Mouse (Mus musculus) lung, adult 2 months (tissue): Measurements from ENCODE around the gene Gosr1. TPM values are rescaled to one million over a fixed set of nuclear protein-coding genes. Genes with fewer than 3 reads are reported as not detected.
A peak's percentile ranks its signal among the peaks of the same experiment; 100 is the strongest.

Experiments used
- DNase-seq: peaks from one replicate; pipeline ENCODE4 v3.0.0; 2022
- H3K4me1 ChIP-seq: fragments of 200-500 bp; 2 replicates; pipeline ENCODE4 v1.6.1; 2011; ENCODE audit warnings: low read length; ENCODE audit not compliant: control insufficient read depth, insufficient read depth
- H3K4me3 ChIP-seq: fragments of 200-500 bp; replicated peaks from 2 replicates; pipeline ENCODE3; 2011; ENCODE audit warnings: low read depth, mild to moderate bottlenecking, control low read depth, low read length; ENCODE audit errors: extremely low read depth
- CTCF ChIP-seq: fragments of 200-500 bp; IDR thresholded peaks from 2 replicates; pipeline ENCODE4 v1.5.1; 2011; ENCODE audit warnings: mild to moderate bottlenecking, low read length, control low read depth; ENCODE audit not compliant: insufficient read depth
- POLR2A ChIP-seq: fragments of 200-500 bp; IDR thresholded peaks from 2 replicates; pipeline ENCODE4 v1.6.1; 2011; ENCODE audit warnings: low read depth, mild to moderate bottlenecking, control low read depth, low read length, borderline replicate concordance; ENCODE audit errors: extremely low read depth
- WGBS: fragments of 180-500 bp; shearing (Covaris S2); methylation state at CpG from one replicate; pipeline ENCODE4 v1.1.7; 2018; 5-methylcytosine and 5-hydroxymethylcytosine counted together
- polyA plus RNA-seq: library from polyadenylated mRNA; depleted of rRNA; stranded (reverse); fragments of >200 nt; gene quantifications from 2 replicates; pipeline ENCODE4 v1.2.3, GENCODE M21; 2012

The Gosr1 gene
- polyA plus RNA-seq, 1 experiment = 21.2 TPM

DNA sequence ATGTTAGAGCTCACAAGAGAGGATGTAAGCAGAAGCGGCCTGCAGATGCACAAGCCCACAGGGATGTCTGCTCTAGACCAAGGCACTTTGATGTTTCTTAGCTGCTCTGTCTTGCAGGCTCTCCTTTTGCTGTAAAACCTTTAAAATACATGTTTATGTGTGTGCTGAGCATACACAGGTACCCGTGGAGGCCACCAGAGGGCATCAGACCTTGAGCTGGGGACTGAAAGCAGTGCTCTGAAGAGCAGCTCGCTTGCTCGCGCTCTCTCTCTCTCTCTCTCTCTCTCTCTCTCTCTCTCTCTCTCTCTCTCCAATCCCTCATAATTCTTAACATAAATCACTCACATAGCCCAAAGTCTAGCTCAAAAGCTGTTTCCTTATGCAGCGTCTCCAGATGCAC is 24.3 kb downstream of the Gosr1 start:
- TF ChIP-seq CTCF (peak; percentile 59), POLR2A (no peak)
- no peak overlapping the region for H3K4me3 ChIP-seq
- 76% methylated on average over 6 of the region's 6 CpGs for WGBS
- peak; percentile 19 for DNase-seq
- H3K4me1 ChIP-seq = peaks cover 14% of the 10 kb centered on the region

DNA sequence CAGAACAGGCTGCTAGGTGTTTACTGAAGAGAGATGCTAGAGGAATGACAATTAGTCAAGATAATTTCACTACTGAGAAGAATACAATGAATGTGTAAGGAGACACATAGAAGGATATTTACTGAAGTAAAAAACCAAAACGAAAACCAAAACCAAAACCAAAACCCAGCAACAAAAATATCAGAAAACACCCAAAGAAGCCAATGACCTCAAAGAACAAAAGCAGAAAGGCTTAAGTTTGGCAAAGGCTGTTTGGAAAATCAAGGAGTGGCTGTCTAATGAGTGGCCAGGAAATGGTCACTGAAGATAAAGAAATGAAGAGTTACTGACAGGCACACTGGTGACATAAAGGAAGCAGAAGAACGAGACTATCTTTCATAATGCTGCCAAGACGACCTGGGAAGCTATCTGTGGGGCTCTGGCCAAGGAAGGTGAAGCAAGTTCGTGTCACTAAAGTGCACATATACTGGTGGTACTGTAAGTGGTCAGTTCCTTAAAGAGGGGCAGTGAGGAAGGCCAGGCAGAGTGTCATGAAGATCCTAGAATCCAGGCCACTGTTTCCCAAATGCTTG is 27.5 kb downstream of the Gosr1 start:
- Histone ChIP-seq H3K4me1 (peaks cover 16% of the 10 kb centered on the region), H3K4me3 (no peak overlapping the region)
- DNase-seq = no peak
- TF ChIP-seq POLR2A = no peak
- no peak for TF ChIP-seq CTCF
- WGBS = 30% methylated on average over 4 of the region's 4 CpGs

DNA sequence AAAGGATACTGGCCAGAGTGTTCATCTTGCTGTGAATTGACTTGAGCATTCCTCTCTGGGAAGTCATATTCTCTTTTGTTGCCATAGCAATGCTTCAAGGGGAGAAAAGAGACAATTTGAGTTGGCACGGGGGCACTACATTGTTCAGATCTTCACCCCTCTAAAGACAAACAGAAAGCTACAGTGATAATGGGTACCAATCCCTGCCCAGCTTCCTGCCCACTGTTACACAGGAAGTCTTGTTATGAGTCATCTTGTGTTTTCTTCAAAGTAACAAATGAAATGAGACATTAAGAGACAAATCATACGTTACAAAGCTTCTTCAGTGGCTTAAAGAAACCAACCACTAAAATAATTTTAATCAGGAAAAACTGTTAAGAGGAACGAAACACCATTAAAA is 28.8 kb downstream of the Gosr1 start:
- WGBS = 39% methylated on average over 3 of the region's 3 CpGs
- no peak for TF ChIP-seq CTCF
- no peak for TF ChIP-seq POLR2A
- Histone ChIP-seq H3K4me1 (peaks cover 21% of the 10 kb centered on the region), H3K4me3 (no peak overlapping the region)
- DNase-seq = no peak

DNA sequence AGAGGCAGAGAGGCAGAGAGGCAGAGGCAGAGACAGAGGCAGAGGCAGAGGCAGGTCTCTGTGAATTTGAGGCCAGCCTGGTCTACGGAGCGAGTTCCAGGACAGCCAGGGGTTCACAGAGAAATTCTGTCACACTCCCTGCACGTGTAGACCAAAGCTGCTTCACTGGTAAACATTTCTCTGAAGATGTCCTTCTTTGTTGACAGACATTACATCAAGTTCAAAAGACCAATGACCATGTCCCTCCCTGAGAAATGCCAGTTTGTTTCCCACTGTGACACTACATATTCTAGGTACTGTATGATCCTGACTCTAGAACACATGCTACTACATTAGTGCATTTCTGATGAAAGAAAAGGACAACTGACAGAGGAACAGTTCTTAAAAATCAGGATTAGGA is 32.7 kb downstream of the Gosr1 start:
- Histone ChIP-seq H3K4me1 (peaks cover 16% of the 10 kb centered on the region), H3K4me3 (no peak overlapping the region)
- WGBS = 65% methylated on average over 3 of the region's 3 CpGs
- no peak for DNase-seq
- TF ChIP-seq POLR2A (no peak), CTCF (no peak)

DNA sequence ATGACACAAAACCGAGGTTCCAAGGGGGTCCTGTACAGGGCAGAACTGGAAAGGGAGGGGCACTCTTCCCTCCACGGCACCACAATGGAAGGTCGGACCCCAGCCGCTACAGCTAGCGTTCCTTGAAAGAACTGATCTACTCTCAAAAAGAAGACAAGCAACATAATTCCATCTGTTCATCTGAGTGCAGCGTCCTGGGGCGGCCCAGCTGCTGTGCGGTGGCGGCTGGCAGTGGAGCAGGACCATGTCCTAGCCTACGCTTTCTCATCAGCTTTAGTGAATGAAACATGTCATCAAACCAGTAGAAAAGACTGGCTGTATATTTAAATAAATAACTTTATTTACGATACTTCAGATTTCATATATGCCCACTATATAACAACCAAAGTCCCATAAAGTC is 35.3 kb downstream of the Gosr1 start:
- WGBS = 96% methylated on average over 11 of the region's 11 CpGs
- no peak for TF ChIP-seq POLR2A
- no peak for TF ChIP-seq CTCF
- no peak for DNase-seq
- no peak overlapping the region for H3K4me3 ChIP-seq
- H3K4me1 ChIP-seq = peaks cover 5% of the 10 kb centered on the region; the same call in 1 of the 2 replicates

DNA sequence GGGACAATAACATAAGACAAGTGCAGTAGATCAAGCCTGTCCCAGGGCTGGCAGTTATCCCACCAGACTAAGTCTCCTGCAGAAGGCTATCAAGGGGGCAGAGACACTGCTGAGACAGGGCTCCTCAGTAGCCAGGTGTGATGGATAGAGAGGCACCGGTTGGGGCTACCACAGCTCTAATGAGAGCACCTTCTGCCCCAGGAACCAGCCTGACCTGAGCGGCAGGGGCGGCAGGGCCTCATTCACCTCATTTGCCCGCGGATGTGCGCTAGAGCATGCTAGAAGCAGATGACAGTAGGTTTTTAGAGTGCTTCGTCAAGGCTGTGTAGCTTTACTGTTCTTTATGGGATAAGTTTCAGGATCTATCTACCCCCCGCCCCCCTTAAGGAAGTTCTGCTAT is 39.5 kb downstream of the Gosr1 start:
- 81% methylated on average over 8 of the region's 8 CpGs for WGBS

DNA sequence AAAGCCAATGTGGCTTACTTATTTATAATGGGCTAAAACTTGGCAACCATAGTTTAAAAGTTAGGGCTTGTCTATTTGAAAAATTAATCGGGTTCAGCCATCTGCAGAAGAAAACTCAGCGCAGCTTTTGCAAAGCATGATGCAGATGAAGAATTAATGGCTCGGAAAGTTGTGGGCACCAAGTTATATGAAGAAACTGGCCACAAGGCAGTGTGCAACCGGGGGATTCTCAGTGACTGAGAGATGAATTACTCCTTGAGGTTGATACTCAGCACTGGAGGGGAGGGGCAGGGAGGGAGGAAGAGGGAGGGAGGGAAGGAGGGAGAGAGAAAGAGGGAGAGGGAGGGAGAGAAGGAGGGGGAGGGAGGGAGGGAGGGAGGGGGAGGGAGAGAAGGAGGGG is 46.4 kb downstream of the Gosr1 start:
- Histone ChIP-seq H3K4me1 (no peaks in the 10 kb centered on the region), H3K4me3 (no peak overlapping the region)
- TF ChIP-seq CTCF (no peak), POLR2A (no peak)
- WGBS = 62% methylated on average over 4 of the region's 4 CpGs
- DNase-seq = no peak

More for the DNA sequence above, 39.5 kb downstream of the Gosr1 start:
- TF ChIP-seq CTCF (no peak), POLR2A (no peak)
- no peak overlapping the region for H3K4me3 ChIP-seq
- no peaks in the 10 kb centered on the region for H3K4me1 ChIP-seq
- DNase-seq = no peak

DNA sequence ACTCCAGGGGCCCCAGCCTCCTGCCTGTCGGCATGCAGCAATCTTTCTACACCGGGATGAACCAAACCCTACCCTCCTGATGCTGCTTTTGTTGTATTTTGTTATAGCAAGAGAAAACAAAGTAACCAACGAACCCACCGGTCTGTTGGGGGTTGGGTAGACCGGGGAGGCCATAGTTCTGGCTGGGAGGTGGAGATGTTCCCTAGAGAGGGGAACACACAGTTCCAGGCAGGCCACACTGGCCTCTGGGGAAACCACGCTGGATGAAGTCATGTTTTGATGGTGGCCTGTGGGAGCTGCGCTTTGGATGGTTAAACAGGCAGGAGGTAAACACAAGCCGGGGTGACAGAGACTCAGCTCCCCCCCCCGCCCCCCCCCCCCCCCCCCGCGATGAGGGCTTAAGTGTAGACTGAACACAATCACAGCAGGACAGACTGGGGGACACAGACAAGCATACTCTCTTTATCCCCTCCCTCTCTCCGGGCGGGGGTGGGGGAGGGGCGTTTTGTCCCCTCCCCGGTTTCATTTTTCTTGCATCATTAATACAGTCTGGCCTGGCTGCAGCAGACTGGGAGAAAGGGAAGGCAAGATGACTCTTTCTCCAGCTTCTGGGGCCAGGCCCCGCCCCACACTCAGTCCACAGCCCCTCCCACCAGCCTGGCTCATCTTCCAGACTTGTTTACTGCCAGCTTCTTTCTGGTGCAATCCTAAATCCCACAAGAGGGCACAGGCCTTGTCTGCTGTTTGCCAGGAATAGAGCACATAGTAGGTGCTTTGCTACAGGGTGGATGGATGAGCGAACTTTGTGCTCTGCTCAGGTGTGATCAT is 53.5 kb downstream of the Gosr1 start:
- H3K4me3 ChIP-seq = no peak overlapping the region

DNA sequence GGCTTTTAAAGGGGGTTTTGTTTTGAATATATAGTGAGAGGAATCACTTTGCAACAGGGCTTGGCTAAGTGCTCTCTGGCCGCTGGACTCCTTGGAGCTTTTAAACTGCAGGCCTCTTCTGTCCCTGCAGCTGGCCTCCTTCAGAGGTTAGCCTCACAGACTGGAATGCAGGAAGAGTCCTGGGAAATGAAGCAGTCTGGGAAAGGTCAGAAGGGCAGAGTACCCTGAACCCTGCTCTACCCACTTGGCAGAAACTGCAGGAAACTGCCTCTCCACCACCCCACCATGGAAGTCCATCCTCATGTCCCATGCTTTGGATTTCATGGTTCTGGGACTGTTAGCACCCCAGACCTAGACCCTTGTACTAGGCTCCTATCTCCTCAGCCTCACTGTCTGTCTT is 54.5 kb downstream of the Gosr1 start:
- no peak for DNase-seq
- Histone ChIP-seq H3K4me1 (no peaks in the 10 kb centered on the region), H3K4me3 (no peak overlapping the region)
- 61% methylated on average over 1 of the region's 1 CpGs for WGBS
- no peak for TF ChIP-seq POLR2A
- TF ChIP-seq CTCF = no peak

More for the DNA sequence above, 53.5 kb downstream of the Gosr1 start:
- DNase-seq = no peak
- no peak for TF ChIP-seq CTCF
- TF ChIP-seq POLR2A = no peak
- WGBS = 36% methylated on average over 12 of the region's 17 CpGs
- H3K4me1 ChIP-seq = no peaks in the 10 kb centered on the region

DNA sequence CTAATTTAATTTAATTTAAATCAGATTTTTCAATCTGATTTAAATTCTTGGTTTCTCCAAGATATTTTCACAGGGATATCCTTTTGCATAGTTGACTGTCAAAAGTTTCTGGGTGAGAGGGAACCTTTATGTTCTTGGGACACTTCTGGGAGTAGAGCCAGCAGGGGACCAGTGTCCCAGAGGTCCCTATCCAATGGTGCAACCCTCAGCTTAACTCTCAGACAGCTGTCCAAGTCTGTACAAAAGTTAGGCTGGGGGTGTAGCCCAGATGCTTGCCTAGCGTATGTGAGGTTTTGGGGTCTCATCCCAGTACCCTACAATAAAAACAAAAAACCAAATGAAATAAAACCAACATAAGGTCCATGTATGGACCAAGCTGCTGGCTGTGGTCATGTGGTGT is 55.3 kb downstream of the Gosr1 start:
- Histone ChIP-seq H3K4me1 (no peaks in the 10 kb centered on the region), H3K4me3 (no peak overlapping the region)
- DNase-seq = no peak
- WGBS = 93% methylated on average over 1 of the region's 1 CpGs
- TF ChIP-seq CTCF (no peak), POLR2A (no peak)
